Mouse (Mus musculus) kidney, embryonic 16.5 days (tissue): ENCODE results near the gene Gm42421. TPM values are rescaled to one million over a fixed set of nuclear protein-coding genes. Genes with fewer than 3 reads are reported as not detected.

Experiments used
- ATAC-seq: fragments of 200-750 bp; cut with Nextera tagmentation; 2 replicates; pipeline ENCODE4 v1.8.0; 2017; ENCODE audit warnings: moderate TSS enrichment; ENCODE audit not compliant: low FRiP score, low TSS enrichment
- H3K27ac ChIP-seq: fragments of 300-500 bp; sonication (generic); 2 replicates; pipeline ENCODE4 v1.5.1; 2014; ENCODE audit warnings: low read length
- H3K27me3 ChIP-seq: fragments of 300-500 bp; sonication (generic); 2 replicates; pipeline ENCODE4 v1.6.1; 2014; ENCODE audit warnings: low read length, control low read depth, mixed read lengths; ENCODE audit not compliant: insufficient read depth
- H3K36me3 ChIP-seq: fragments of 300-500 bp; sonication (generic); 2 replicates; pipeline ENCODE4 v1.6.1; 2014; ENCODE audit warnings: low read length, control low read depth, mixed read lengths; ENCODE audit not compliant: insufficient read depth
- H3K4me1 ChIP-seq: fragments of 300-500 bp; sonication (generic); 2 replicates; pipeline ENCODE4 v1.6.1; 2014; ENCODE audit warnings: low read length, control low read depth, mixed read lengths; ENCODE audit not compliant: insufficient read depth
- H3K4me2 ChIP-seq: fragments of 300-500 bp; sonication (generic); replicated peaks from 2 replicates; pipeline ENCODE4 v1.6.1; 2014; ENCODE audit warnings: low read depth, low read length
- H3K4me3 ChIP-seq: fragments of 300-500 bp; sonication (generic); 2 replicates; pipeline ENCODE4 v1.5.1; 2014; ENCODE audit warnings: mild to moderate bottlenecking, low read length
- H3K9ac ChIP-seq: fragments of 300-500 bp; sonication (generic); replicated peaks from 2 replicates; pipeline ENCODE4 v1.6.1; 2014; ENCODE audit warnings: low read length
- H3K9me3 ChIP-seq: fragments of 300-500 bp; sonication (generic); 2 replicates; pipeline ENCODE4 v1.6.1; 2016; ENCODE audit warnings: low read length, control low read depth
- WGBS: fragments of 180-500 bp; shearing (Covaris S2); extraction: QIAGEN DNeasy Blood & Tissue Kit; methylation state at CpG from one replicate; pipeline ENCODE4 v1.1.7; 2014; 5-methylcytosine and 5-hydroxymethylcytosine counted together
- polyA plus RNA-seq: library from polyadenylated mRNA; unstranded; fragments of >200 nt; fragmentation: Nextera tagmentation; extraction: Ambion mirVana; gene quantifications from 2 replicates; pipeline ENCODE4 v1.2.1, GENCODE M21; 2015

The Gm42421 gene
- polyA plus RNA-seq, 1 experiment from 2014 or later = not detected

DNA sequence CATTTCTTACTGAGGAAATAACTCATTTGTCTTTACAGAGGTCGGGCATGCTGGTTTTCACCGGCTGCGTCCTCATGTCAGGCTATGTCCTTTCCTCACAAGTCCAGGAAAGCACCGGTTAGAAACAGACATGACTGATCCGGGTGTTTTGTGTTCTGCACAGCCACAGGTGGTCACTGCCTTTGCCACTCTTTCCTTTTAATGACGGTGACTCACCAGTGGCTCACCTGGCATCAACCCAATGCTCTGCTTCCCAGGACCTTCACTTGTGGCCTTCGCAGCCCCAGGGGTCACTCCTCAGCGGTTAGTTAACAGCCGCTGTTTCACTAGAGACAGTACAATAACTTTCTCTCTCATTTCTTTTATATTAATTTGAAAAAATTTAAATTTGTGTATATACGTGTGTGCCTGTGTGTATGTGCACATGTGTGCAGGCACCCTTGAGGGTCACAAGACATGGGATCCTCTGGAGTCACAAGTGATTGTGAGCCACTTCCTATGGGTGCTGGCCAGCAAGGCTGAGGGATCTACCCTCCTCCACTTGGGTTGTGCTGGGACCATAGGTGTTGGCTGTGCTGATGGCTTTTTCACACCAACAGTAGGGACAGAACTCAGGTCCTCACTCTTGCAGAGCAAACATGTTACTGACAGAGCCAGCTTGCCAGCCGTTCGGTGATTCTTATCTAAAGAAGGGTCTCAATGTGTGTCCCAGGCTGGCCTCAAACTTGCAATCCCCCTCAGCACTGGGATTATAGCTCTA is 37.8 kb downstream of the Gm42421 start:
- H3K27me3 ChIP-seq = no peaks in the 10 kb centered on the region
- H3K36me3 ChIP-seq = no peaks in the 10 kb centered on the region
- WGBS = 76% methylated on average over 12 of the region's 12 CpGs
- ATAC-seq = no peak
- H3K4me1 ChIP-seq = no peaks in the 10 kb centered on the region
- H3K9ac ChIP-seq = no peak overlapping the region
- H3K4me2 ChIP-seq = no peak overlapping the region
- H3K27ac ChIP-seq = 0 out of 2 replicates have a peak overlapping the region, but pooled peaks have one; percentile 24
- H3K4me3 ChIP-seq = no peak overlapping the region
- no peaks in the 10 kb centered on the region for H3K9me3 ChIP-seq

DNA sequence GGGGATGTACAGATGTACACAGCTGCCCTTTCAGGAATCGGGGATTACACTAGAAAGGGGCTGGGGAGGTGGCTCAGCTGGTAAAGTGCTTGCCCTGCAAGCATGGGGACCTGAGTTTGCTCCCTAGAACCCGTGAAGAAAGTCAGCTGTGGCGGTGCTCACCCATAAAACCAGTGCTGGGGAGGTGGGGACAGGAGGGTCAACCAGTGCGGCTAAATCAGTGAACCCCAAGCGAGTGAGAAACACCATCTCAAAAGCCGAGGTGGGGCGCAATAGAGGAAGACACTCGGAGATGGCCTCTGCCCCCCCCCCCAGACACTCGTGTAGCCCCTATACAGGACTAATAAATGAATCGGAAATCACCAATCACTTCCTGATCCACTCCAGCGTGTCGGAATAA is 38.7 kb downstream of the Gm42421 start:
- Histone ChIP-seq H3K4me3 (no peak overlapping the region), H3K27ac (no peak overlapping the region), H3K27me3 (no peaks in the 10 kb centered on the region), H3K4me2 (no peak overlapping the region), H3K4me1 (no peaks in the 10 kb centered on the region), H3K9me3 (no peaks in the 10 kb centered on the region), H3K36me3 (no peaks in the 10 kb centered on the region), H3K9ac (no peak overlapping the region)
- ATAC-seq = no peak
- 83% methylated on average over 12 of the region's 12 CpGs for WGBS

DNA sequence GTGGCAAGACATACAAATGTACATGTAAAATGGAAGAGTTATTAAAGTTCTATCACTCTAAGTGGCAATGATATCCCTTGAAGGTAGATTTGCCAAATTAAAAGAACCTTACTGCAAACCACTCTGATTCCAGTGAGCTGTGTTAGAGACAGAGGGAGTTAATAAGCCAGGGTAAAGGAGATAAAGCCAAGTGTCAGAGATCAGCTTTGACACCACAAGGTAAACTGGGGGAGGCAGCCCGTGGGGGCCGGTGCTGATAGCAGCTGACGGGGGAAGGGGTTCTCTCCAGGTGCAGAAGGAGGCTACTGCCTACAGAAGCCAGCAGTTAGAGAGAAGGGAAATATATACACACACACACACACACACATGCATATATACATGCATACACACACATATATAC is 44.7 kb downstream of the Gm42421 start:
- H3K4me2 ChIP-seq = no peak overlapping the region
- H3K27ac ChIP-seq = no peak overlapping the region
- no peaks in the 10 kb centered on the region for H3K27me3 ChIP-seq
- H3K9ac ChIP-seq = no peak overlapping the region
- 38% methylated on average over 3 of the region's 3 CpGs for WGBS
- H3K36me3 ChIP-seq = no peaks in the 10 kb centered on the region
- H3K4me3 ChIP-seq = no peak overlapping the region
- no peak for ATAC-seq
- H3K4me1 ChIP-seq = no peaks in the 10 kb centered on the region
- H3K9me3 ChIP-seq = no peaks in the 10 kb centered on the region

DNA sequence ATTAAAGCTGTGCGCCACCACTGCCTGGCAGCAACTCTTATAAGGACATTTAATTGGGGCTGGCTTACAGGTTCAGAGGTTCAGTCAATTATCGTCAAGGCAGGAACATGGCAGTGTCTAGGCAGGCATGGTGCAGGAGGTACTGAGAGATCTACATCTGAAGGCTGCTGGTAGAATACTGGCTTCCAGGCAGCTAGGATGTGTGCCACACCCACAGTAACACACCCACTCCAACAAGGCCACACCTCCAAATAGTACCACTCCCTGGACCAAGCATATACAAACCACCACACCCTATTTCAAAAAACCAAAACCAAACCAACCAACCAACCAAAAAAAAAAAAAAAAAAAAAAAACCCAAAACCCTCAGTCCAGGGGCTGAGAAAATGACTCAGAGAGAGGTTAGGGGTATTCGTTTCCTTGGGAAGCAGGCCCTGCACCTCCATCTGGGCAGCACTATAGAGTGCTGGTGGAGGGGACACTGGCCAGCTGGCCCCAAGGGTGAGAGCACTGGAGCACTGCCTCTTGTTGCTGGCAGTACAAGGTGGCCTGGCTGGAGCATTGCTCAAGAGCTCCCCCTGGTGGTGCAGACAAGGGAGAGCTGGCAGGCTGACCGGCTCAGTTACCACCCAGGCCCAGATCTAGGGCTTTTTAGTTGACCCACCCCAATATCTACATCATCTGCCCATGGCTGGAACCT is 47.1 kb downstream of the Gm42421 start:
- Histone ChIP-seq H3K9me3 (no peaks in the 10 kb centered on the region), H3K4me1 (no peaks in the 10 kb centered on the region), H3K4me2 (no peak overlapping the region), H3K4me3 (no peak overlapping the region), H3K36me3 (no peaks in the 10 kb centered on the region), H3K27me3 (no peaks in the 10 kb centered on the region), H3K9ac (no peak overlapping the region), H3K27ac (no peak overlapping the region)
- peak; percentile 85 for ATAC-seq
- WGBS = 54% methylated on average over 4 of the region's 4 CpGs

DNA sequence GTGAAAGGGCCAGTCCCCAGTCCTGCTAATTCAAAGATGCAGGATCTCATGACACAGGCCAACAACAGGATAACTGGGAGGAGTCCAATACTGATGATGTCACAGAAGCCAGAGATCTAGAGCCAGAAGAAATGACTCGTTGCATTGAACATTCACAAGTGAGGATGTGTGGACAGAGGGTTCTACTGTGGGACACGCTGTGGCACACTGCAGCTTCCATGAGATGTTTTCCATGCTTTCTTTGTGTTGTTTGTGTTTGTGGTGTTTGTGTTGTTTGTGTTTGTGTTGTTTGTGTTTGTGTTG is 47.6 kb downstream of the Gm42421 start:
- Histone ChIP-seq H3K4me3 (no peak overlapping the region), H3K9ac (no peak overlapping the region), H3K27me3 (no peaks in the 10 kb centered on the region), H3K36me3 (no peaks in the 10 kb centered on the region), H3K4me2 (no peak overlapping the region), H3K4me1 (no peaks in the 10 kb centered on the region), H3K9me3 (no peaks in the 10 kb centered on the region), H3K27ac (no peak overlapping the region)
- 64% methylated on average over 2 of the region's 2 CpGs for WGBS
- no peak; the same call in 1 of the 2 replicates for ATAC-seq

DNA sequence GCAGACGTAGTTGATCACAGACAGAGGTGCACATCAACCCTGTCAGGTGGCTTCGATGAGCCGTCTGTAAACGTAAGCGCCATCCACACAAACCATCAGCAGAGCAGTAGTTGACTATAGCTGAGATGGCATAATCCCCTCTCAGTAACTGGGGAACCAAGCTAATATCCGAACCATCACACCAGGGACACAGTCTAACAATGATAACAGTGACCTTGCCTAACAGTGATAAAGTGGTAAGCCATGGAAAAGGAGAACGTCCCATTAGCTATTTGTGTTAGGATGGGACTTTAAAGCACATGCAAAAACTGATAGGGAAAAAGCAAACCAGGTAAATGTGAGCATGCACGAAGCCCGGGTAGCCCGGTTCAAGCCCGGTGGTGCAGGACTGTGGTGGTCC is 48.3 kb downstream of the Gm42421 start:
- Histone ChIP-seq H3K4me3 (no peak overlapping the region), H3K4me1 (no peaks in the 10 kb centered on the region), H3K27me3 (no peaks in the 10 kb centered on the region), H3K36me3 (no peaks in the 10 kb centered on the region), H3K9ac (no peak overlapping the region), H3K27ac (no peak overlapping the region), H3K9me3 (no peaks in the 10 kb centered on the region), H3K4me2 (no peak overlapping the region)
- 91% methylated on average over 11 of the region's 11 CpGs for WGBS
- no peak for ATAC-seq

DNA sequence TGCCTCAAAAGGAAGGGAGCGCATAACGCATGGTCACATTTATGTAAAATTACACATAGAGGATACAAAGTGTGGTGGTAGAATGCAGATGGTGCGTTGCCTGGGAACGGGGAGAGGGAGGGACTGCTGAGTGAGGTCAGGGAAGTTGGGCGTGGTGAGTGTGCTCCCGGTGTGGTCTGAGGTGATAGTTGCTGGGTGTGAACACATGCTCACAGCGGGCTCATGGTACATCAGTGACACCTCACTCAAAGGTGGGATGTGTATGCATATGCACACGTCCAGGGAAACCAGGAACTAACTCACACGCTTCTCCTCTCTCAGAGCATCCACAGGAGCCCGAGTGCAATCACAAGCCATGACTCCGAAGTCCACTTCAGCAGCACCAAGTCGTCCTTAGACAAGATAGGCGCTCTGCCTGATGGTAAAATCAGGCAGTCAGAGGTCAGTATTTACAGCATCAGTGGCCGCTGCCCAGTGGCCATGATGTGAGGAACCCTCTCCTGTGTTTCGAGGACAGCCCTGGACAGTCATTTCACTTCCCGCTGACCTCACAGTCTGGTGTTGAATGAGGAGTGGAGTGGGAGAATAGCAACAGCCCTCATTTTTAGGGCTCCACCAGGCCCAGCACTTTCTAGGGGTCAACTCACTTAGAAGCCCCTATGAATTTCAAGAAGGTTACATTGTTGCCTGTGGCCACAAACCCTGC is 48.9 kb downstream of the Gm42421 start:
- Histone ChIP-seq H3K4me2 (no peak overlapping the region), H3K4me3 (no peak overlapping the region), H3K27me3 (no peaks in the 10 kb centered on the region), H3K27ac (no peak overlapping the region), H3K4me1 (no peaks in the 10 kb centered on the region), H3K9ac (no peak overlapping the region), H3K36me3 (no peaks in the 10 kb centered on the region), H3K9me3 (no peaks in the 10 kb centered on the region)
- 74% methylated on average over 16 of the region's 16 CpGs for WGBS
- no peak for ATAC-seq

DNA sequence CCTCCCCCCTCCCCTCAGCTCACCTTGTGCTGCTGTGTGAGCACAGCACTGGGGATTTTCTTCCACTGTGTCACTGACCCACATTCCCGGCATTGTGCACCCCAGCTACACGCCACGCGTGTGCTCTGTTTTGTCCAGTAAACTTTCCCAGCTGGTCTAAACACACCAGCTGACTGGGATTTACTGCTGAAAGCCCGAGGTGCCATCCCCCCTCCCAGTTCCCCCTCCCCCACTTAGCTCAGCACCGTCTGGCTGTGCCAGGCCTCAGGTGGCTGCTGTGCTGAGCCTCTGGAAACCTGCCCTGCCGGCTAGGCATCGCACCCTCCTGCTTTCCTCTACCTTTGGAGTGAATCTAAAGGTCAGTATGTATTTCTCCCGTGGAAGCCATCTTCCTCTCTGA is 52.9 kb downstream of the Gm42421 start:
- no peaks in the 10 kb centered on the region for H3K27me3 ChIP-seq
- H3K9me3 ChIP-seq = no peaks in the 10 kb centered on the region
- no peak overlapping the region for H3K4me2 ChIP-seq
- no peaks in the 10 kb centered on the region for H3K4me1 ChIP-seq
- H3K9ac ChIP-seq = no peak overlapping the region
- WGBS = 22% methylated on average over 9 of the region's 9 CpGs
- H3K4me3 ChIP-seq = no peak overlapping the region
- H3K36me3 ChIP-seq = peaks cover 9% of the 10 kb centered on the region; the same call in 1 of the 2 replicates
- 0 out of 2 replicates have a peak, but pooled peaks have one; percentile 54 for ATAC-seq
- H3K27ac ChIP-seq = no peak overlapping the region

DNA sequence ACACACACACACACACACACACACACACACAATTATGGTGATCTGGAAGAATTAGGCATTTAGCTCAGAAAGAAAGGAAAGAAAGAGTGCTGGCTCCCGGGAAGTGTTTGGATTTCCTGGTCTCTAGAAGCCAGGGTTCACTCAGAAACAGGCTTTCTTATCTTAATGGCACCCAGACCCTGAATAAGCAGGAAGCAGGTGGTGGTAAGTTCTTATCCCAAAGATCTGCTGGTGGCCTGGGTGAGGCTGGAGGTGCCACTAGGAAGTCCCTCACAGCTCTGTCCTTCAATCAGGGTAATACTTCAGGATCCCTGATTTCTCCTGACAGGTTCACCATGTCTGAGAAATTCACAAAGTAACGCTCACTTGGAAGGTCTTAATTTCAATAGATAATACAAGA is 54.4 kb downstream of the Gm42421 start:
- Histone ChIP-seq H3K27ac (no peak overlapping the region), H3K36me3 (peaks cover 20% of the 10 kb centered on the region), H3K4me3 (no peak overlapping the region), H3K4me2 (no peak overlapping the region), H3K27me3 (no peaks in the 10 kb centered on the region), H3K4me1 (no peaks in the 10 kb centered on the region), H3K9me3 (no peaks in the 10 kb centered on the region), H3K9ac (no peak overlapping the region)
- WGBS = 72% methylated on average over 2 of the region's 2 CpGs
- no peak for ATAC-seq

DNA sequence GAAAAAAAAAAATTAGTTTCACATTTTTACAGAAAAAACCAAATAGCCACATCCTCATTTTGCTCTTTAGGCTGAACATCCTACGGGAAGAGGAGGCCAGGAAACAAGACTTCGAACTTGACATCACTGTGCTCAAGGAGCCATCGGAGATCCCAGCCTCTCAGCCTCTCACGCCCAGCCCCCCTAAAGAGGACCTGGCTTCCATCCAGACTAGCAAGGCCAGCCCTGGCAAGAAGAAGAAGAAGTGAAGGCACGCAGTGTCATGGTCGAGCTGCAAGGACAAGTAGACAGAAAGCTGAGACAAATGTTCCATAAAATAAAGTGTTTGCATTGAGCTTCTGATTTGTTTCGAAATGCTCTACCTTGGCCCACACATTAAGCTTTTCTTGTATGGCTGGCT is 57.4 kb downstream of the Gm42421 start:
- H3K4me2 ChIP-seq = no peak overlapping the region
- H3K4me1 ChIP-seq = no peaks in the 10 kb centered on the region
- no peak for ATAC-seq
- H3K27ac ChIP-seq = no peak overlapping the region
- H3K4me3 ChIP-seq = no peak overlapping the region
- no peaks in the 10 kb centered on the region for H3K27me3 ChIP-seq
- WGBS = 84% methylated on average over 7 of the region's 7 CpGs
- H3K36me3 ChIP-seq = peaks cover 45% of the 10 kb centered on the region
- H3K9me3 ChIP-seq = no peaks in the 10 kb centered on the region
- no peak overlapping the region for H3K9ac ChIP-seq
